Mouse (Mus musculus) liver, embryonic 16.5 days (tissue): ENCODE measurements around the gene Cfap54. TPM values are rescaled to one million over a fixed set of nuclear protein-coding genes. Genes with fewer than 3 reads are reported as not detected.

Experiments
- ATAC-seq: fragments of 200-750 bp; cut with Nextera tagmentation; 2 replicates; pipeline ENCODE4 v1.8.0; 2017; ENCODE audit warnings: low read depth, mild to moderate bottlenecking, moderate number of reproducible peaks, moderate library complexity
- H3K27ac ChIP-seq: fragments of 300-500 bp; sonication (generic); 2 replicates; pipeline ENCODE4 v1.5.1; 2014; ENCODE audit warnings: mild to moderate bottlenecking, low read length
- H3K27me3 ChIP-seq: fragments of 300-500 bp; sonication (generic); 2 replicates; pipeline ENCODE4 v1.6.1; 2014; ENCODE audit warnings: low read depth, low read length, mixed read lengths; ENCODE audit not compliant: control insufficient read depth, insufficient read depth
- H3K36me3 ChIP-seq: fragments of 300-500 bp; sonication (generic); 2 replicates; pipeline ENCODE4 v1.6.1; 2014; ENCODE audit warnings: mild to moderate bottlenecking; ENCODE audit not compliant: control insufficient read depth, insufficient read depth
- H3K4me1 ChIP-seq: fragments of 300-500 bp; sonication (generic); 2 replicates; pipeline ENCODE4 v1.6.1; 2014; ENCODE audit warnings: low read depth, low read length, mixed read lengths; ENCODE audit not compliant: control insufficient read depth
- H3K4me2 ChIP-seq: fragments of 300-500 bp; sonication (generic); 2 replicates; pipeline ENCODE4 v1.6.1; 2014; ENCODE audit warnings: low read depth, low read length, mixed read lengths
- H3K4me3 ChIP-seq: fragments of 300-500 bp; sonication (generic); 2 replicates; pipeline ENCODE4 v1.5.1; 2014; ENCODE audit warnings: low read depth, mild to moderate bottlenecking, low read length
- H3K9ac ChIP-seq: fragments of 300-500 bp; sonication (generic); 2 replicates; pipeline ENCODE4 v1.6.1; 2014; ENCODE audit warnings: low read depth, low read length
- H3K9me3 ChIP-seq: fragments of 300-500 bp; sonication (generic); replicated peaks from 2 replicates; pipeline ENCODE4 v1.6.1; 2016; ENCODE audit warnings: low read length; ENCODE audit not compliant: control insufficient read depth
- WGBS: fragments of 180-500 bp; shearing (Covaris S2); extraction: QIAGEN DNeasy Blood & Tissue Kit; methylation state at CpG from one replicate; pipeline ENCODE4 v1.1.7; 2014; ENCODE audit not compliant: insufficient replicate concordance; 5-methylcytosine and 5-hydroxymethylcytosine counted together
- polyA plus RNA-seq: library from polyadenylated mRNA; unstranded; fragments of >200 nt; fragmentation: Nextera tagmentation; extraction: Ambion mirVana; gene quantifications from 2 replicates; pipeline ENCODE4 v1.2.1, GENCODE M21; 2015

The Cfap54 gene
- polyA plus RNA-seq, result 0.07 TPM in 1 of 2 replicates, not detected in the other

- ATAC-seq, result peak; percentile 92
- peaks cover 14% of the 10 kb centered on the region for H3K4me1 ChIP-seq
- peak within 1 kb of the TSS; percentile 54; the same call in 1 of the 2 replicates for H3K9ac ChIP-seq
- no peaks in the 10 kb centered on the region for H3K27me3 ChIP-seq
- no peaks in the 10 kb centered on the region for H3K36me3 ChIP-seq
- H3K4me2 ChIP-seq, result peak within 1 kb of the TSS; percentile 92
- 2% methylated on average over 34 of the region's 34 CpGs for WGBS
- peak within 1 kb of the TSS; percentile 78 for H3K4me3 ChIP-seq
- H3K27ac ChIP-seq, result no peak within 1 kb of the TSS
- no peaks in the 10 kb centered on the region for H3K9me3 ChIP-seq
Measured at GRCm38 (mm10) chr10:93081133-93081779, at the start of gene Cfap54. Gene Cfap54 (minus strand): TSS chr10:93081618.

GRCm38 (mm10) chr10:93130456-93130940, 49.1 kb upstream of the Cfap54 start:
- no peak for ATAC-seq
- Histone ChIP-seq H3K4me3 (no peak overlapping the region), H3K9ac (no peak overlapping the region), H3K4me2 (no peak overlapping the region), H3K36me3 (no peaks in the 10 kb centered on the region), H3K4me1 (peaks cover 7% of the 10 kb centered on the region), H3K27ac (no peak overlapping the region), H3K9me3 (no peaks in the 10 kb centered on the region), H3K27me3 (no peaks in the 10 kb centered on the region)
- 75% methylated on average over 10 of the region's 10 CpGs for WGBS

- no peak for ATAC-seq
- no peaks in the 10 kb centered on the region for H3K36me3 ChIP-seq
- no peak overlapping the region for H3K4me3 ChIP-seq
- peaks cover 7% of the 10 kb centered on the region for H3K4me1 ChIP-seq
- H3K4me2 ChIP-seq, result no peak overlapping the region
- H3K27me3 ChIP-seq, result no peaks in the 10 kb centered on the region
- H3K27ac ChIP-seq, result no peak overlapping the region
- H3K9ac ChIP-seq, result no peak overlapping the region
- H3K9me3 ChIP-seq, result no peaks in the 10 kb centered on the region
- WGBS, result 63% methylated on average over 9 of the region's 9 CpGs
Measured at GRCm38 (mm10) chr10:93129904-93130455, 48.6 kb upstream of the Cfap54 start.

GRCm38 (mm10) chr10:93129345-93129744, 47.9 kb upstream of the Cfap54 start:
- Histone ChIP-seq H3K27ac (no peak overlapping the region), H3K27me3 (no peaks in the 10 kb centered on the region), H3K36me3 (no peaks in the 10 kb centered on the region), H3K4me1 (peaks cover 11% of the 10 kb centered on the region), H3K4me2 (no peak overlapping the region), H3K9ac (no peak overlapping the region), H3K4me3 (no peak overlapping the region), H3K9me3 (no peaks in the 10 kb centered on the region)
- no peak for ATAC-seq
- WGBS, result 73% methylated on average over 1 of the region's 1 CpGs

GRCm38 (mm10) chr10:93128566-93128965, 47.1 kb upstream of the Cfap54 start:
- Histone ChIP-seq H3K9me3 (no peaks in the 10 kb centered on the region), H3K9ac (no peak overlapping the region), H3K4me2 (no peak overlapping the region), H3K4me1 (peaks cover 18% of the 10 kb centered on the region), H3K27me3 (no peaks in the 10 kb centered on the region), H3K27ac (no peak overlapping the region), H3K4me3 (no peak overlapping the region), H3K36me3 (no peaks in the 10 kb centered on the region)
- no peak for ATAC-seq
- WGBS, result 70% methylated on average over 2 of the region's 2 CpGs

GRCm38 (mm10) chr10:93126025-93126424, 44.6 kb upstream of the Cfap54 start:
- 69% methylated on average over 3 of the region's 3 CpGs for WGBS
- peak; percentile 48; the same call in 1 of the 2 replicates for ATAC-seq
- Histone ChIP-seq H3K4me3 (peak overlapping the region; percentile 29), H3K9me3 (no peaks in the 10 kb centered on the region), H3K4me2 (peak overlapping the region; percentile 40), H3K4me1 (peaks cover 35% of the 10 kb centered on the region), H3K36me3 (no peaks in the 10 kb centered on the region), H3K27ac (no peak overlapping the region), H3K27me3 (no peaks in the 10 kb centered on the region), H3K9ac (no peak overlapping the region)

GRCm38 (mm10) chr10:93123957-93124613, 42.7 kb upstream of the Cfap54 start:
- H3K9ac ChIP-seq, result no peak overlapping the region
- peak overlapping the region; percentile 47 for H3K4me2 ChIP-seq
- WGBS, result 16% methylated on average over 12 of the region's 12 CpGs
- no peaks in the 10 kb centered on the region for H3K27me3 ChIP-seq
- peak overlapping the region; percentile 41 for H3K27ac ChIP-seq
- peak overlapping the region; percentile 36 for H3K4me3 ChIP-seq
- peaks cover 35% of the 10 kb centered on the region for H3K4me1 ChIP-seq
- H3K36me3 ChIP-seq, result no peaks in the 10 kb centered on the region
- peak; percentile 73 for ATAC-seq
- H3K9me3 ChIP-seq, result no peaks in the 10 kb centered on the region

GRCm38 (mm10) chr10:93123310-93123709, 41.9 kb upstream of the Cfap54 start:
- H3K4me3 ChIP-seq, result no peak overlapping the region; the same call in 1 of the 2 replicates
- WGBS, result 31% methylated on average over 4 of the region's 4 CpGs
- no peak overlapping the region for H3K9ac ChIP-seq
- H3K27ac ChIP-seq, result peak overlapping the region; percentile 42; the same call in 1 of the 2 replicates
- peaks cover 35% of the 10 kb centered on the region for H3K4me1 ChIP-seq
- no peaks in the 10 kb centered on the region for H3K36me3 ChIP-seq
- H3K4me2 ChIP-seq, result peak overlapping the region; percentile 47
- H3K9me3 ChIP-seq, result no peaks in the 10 kb centered on the region
- no peaks in the 10 kb centered on the region for H3K27me3 ChIP-seq
- no peak for ATAC-seq
